Comparison of ENCODE assay signal across 12 mouse cellular contexts in genomic region chr10:99409744-99410143, GRCm38 (mm10).
DNase-seq lines count a peak whose midpoint lies in the region; ATAC-seq lines count a peak whose summit lies in the region.
"Had no signal": no experiment of that assay in that cellular context is flagged by ENCODE, and none has a peak within 500 bp of the region (broad histone marks: within the 10 kb centered on the region; RNA-seq: fewer than 3 reads in every experiment).

No protein-coding gene starts in this region.

- H3K27me3 ChIP-seq in heart, embryonic 11.5 days (ENCODE audit: control insufficient read depth, insufficient read depth, low read length): no peaks in the 10 kb centered on the region
- H3K27me3 ChIP-seq: forebrain, embryonic 12.5 days had no signal

- 59% methylated on average over 11 of the region's 11 CpGs for WGBS in heart, embryonic 11.5 days (ENCODE audit: insufficient replicate concordance)

- no peak overlapping the region for H3K27ac ChIP-seq in heart, embryonic 11.5 days (ENCODE audit: low read depth, low read length)
- H3K27ac ChIP-seq: forebrain, embryonic 12.5 days had no signal

- peak; percentile 96 for DNase-seq in heart, adult 11 months
- DNase-seq in adrenal gland, postnatal 36 days: peak; percentile 75
- DNase-seq in heart, postnatal 25 days (ENCODE audit: low spot score): peak; percentile 23
- peak; percentile 44 to 58 for DNase-seq in kidney, postnatal 4 days
- DNase-seq in left cerebral cortex, adult 8-10 months (ENCODE audit: low spot score in 2 of 2): no peak
- DNase-seq in spleen, postnatal 14 days (ENCODE audit: low spot score in 2 of 2): no peak
- no peak for DNase-seq in cerebellum, adult 9-11 months
- DNase-seq: B cell, adult 2 months; cerebellum, adult 2 months had no signal

- H3K4me3 ChIP-seq in heart, embryonic 11.5 days (ENCODE audit: low read depth, low read length): no peak overlapping the region
- H3K4me3 ChIP-seq: forebrain, embryonic 12.5 days had no signal

- no peak overlapping the region for H3K9ac ChIP-seq in heart, embryonic 11.5 days (ENCODE audit: low read depth, low read length)
- H3K9ac ChIP-seq: forebrain, embryonic 12.5 days had no signal

- ATAC-seq in heart, embryonic 11.5 days (replicated peaks; ENCODE audit: insufficient number of reproducible peaks, low FRiP score, low TSS enrichment): no peak; the same call in 1 of the 2 replicates

- no peaks in the 10 kb centered on the region; the same call in 1 of the 2 replicates for H3K9me3 ChIP-seq in heart, embryonic 11.5 days (replicated peaks; ENCODE audit: control insufficient read depth, low read length)
- H3K9me3 ChIP-seq: forebrain, embryonic 12.5 days had no signal

- intact Hi-C loops in heart, postnatal 25 days (cut with DNase I): loop anchor here (2.0 to 10.0 kb wide), 5 partner anchors 48 to 242 kb away; no protein-coding TSS in a partner anchor

- H3K4me1 ChIP-seq in heart, embryonic 11.5 days (ENCODE audit: control insufficient read depth, insufficient read depth, low read length): 0 out of 2 replicates have a peak, but pooled peaks cover 8% of the 10 kb centered on the region
- H3K4me1 ChIP-seq: forebrain, embryonic 12.5 days had no signal

- H3K36me3 ChIP-seq in heart, embryonic 11.5 days (ENCODE audit: control insufficient read depth, insufficient read depth, low read length): no peaks in the 10 kb centered on the region
- H3K36me3 ChIP-seq: forebrain, embryonic 12.5 days had no signal

- no peak overlapping the region for H3K4me2 ChIP-seq in heart, embryonic 11.5 days
- H3K4me2 ChIP-seq: forebrain, embryonic 12.5 days; liver, embryonic 11.5 days had no signal

Comparison
In these comparisons a context has a peak if more than half of its experiments do, and no peak if none do; other contexts are left out.
1. DNase-seq: peak in heart, adult 11 months (single experiment), adrenal gland, postnatal 36 days (2 of 2), heart, postnatal 25 days (single experiment) and kidney, postnatal 4 days (2 of 2); none in left cerebral cortex, adult 8-10 months (0 of 2), spleen, postnatal 14 days (0 of 2) and cerebellum, adult 9-11 months (single experiment).